Mouse (Mus musculus) liver, embryonic 14.5 days (tissue): ENCODE results near the gene Tmem108. TPM values are rescaled to one million over a fixed set of nuclear protein-coding genes. Genes with fewer than 3 reads are reported as not detected.

Experiments
- ATAC-seq: fragments of 200-750 bp; cut with Nextera tagmentation; 2 replicates; pipeline ENCODE4 v1.8.0; 2017; ENCODE audit warnings: moderate number of reproducible peaks, mild to moderate bottlenecking, moderate library complexity; ENCODE audit not compliant: insufficient read depth
- DNase-seq, 3 experiments: peaks; one replicate each; pipeline ENCODE4 v3.0.0-alpha.2; 2012 to 2013; ENCODE audit warnings: low read depth in 3 of 3, low spot score in 3 of 3
- H3K27ac ChIP-seq: fragments of 300-500 bp; sonication (generic); 2 replicates; pipeline ENCODE4 v1.5.1; 2014; ENCODE audit warnings: moderate library complexity, mild to moderate bottlenecking, control low read depth, inconsistent platforms
- H3K27me3 ChIP-seq: fragments of 300-500 bp; sonication (generic); 2 replicates; pipeline ENCODE4 v1.6.1; 2014; ENCODE audit warnings: mild to moderate bottlenecking, low read length, moderate library complexity; ENCODE audit not compliant: control insufficient read depth, insufficient read depth
- H3K36me3 ChIP-seq: fragments of 300-500 bp; sonication (generic); replicated peaks from 2 replicates; pipeline ENCODE4 v1.6.1; 2014; ENCODE audit warnings: low read depth; ENCODE audit not compliant: control insufficient read depth, insufficient read depth
- H3K4me1 ChIP-seq, 2 experiments: fragments of 200-500 bp in 1 of 2; fragments of 300-500 bp in 1 of 2; sonication (generic) in 1 of 2; replicated peaks; 2 replicates each; pipeline ENCODE4 v1.6.1; 2012 to 2014; ENCODE audit warnings: antibody characterized with exemption in 1 of 2, inconsistent platforms in 1 of 2, low read length in 1 of 2; ENCODE audit not compliant: control insufficient read depth in 2 of 2, insufficient read depth in 2 of 2
- H3K4me2 ChIP-seq: fragments of 300-500 bp; sonication (generic); 2 replicates; pipeline ENCODE4 v1.6.1; 2014; ENCODE audit warnings: low read depth, mild to moderate bottlenecking, control low read depth, moderate library complexity
- H3K4me3 ChIP-seq, 2 experiments: fragments of 200-500 bp in 1 of 2; fragments of 300-500 bp in 1 of 2; sonication (generic) in 1 of 2; 2 replicates each; pipeline ENCODE4 v1.5.1; 2012 to 2014; ENCODE audit warnings: low read depth in 2 of 2, low read length in 2 of 2, mild to moderate bottlenecking in 2 of 2, control low read depth in 1 of 2, inconsistent platforms in 1 of 2, moderate library complexity in 1 of 2; ENCODE audit not compliant: insufficient read depth in 1 of 2
- H3K9ac ChIP-seq: fragments of 300-500 bp; sonication (generic); replicated peaks from 2 replicates; pipeline ENCODE4 v1.6.1; 2014; ENCODE audit warnings: mild to moderate bottlenecking, control low read depth, moderate library complexity
- H3K9me3 ChIP-seq: fragments of 300-500 bp; sonication (generic); 2 replicates; pipeline ENCODE4 v1.6.1; 2016; ENCODE audit warnings: low read length, mixed read lengths; ENCODE audit not compliant: control insufficient read depth
- CTCF ChIP-seq: IDR thresholded peaks from 2 replicates; pipeline ENCODE4 v1.5.1; 2016; ENCODE audit warnings: antibody characterized with exemption, low read depth, control low read depth
- EP300 ChIP-seq: IDR thresholded peaks from 2 replicates; pipeline ENCODE4 v1.6.1; 2016; ENCODE audit warnings: antibody characterized with exemption, low read depth
- WGBS: fragments of 180-500 bp; shearing (Covaris S2); extraction: QIAGEN DNeasy Blood & Tissue Kit; methylation state at CpG from one replicate; pipeline ENCODE4 v1.1.7; 2014; ENCODE audit not compliant: insufficient replicate concordance; 5-methylcytosine and 5-hydroxymethylcytosine counted together
- polyA plus RNA-seq, 2 experiments: library from polyadenylated mRNA; depleted of rRNA in 1 of 2; stranded (reverse) in 1 of 2; unstranded in 1 of 2; fragments of >200 nt; fragmentation: Nextera tagmentation in 1 of 2; extraction: Ambion mirVana in 1 of 2; gene quantifications; 2 replicates each; pipeline versions ENCODE4 v1.2.1 to v1.2.3; 2012 to 2014

Gene Tmem108
- polyA plus RNA-seq, 2 experiments = 0.51 to 1.0 TPM

GRCm38 (mm10) chr9:103575901-103576300, 185.7 kb downstream of the Tmem108 start:
- no peak overlapping the region for H3K4me3 ChIP-seq
- H3K4me2 ChIP-seq = no peak overlapping the region
- no peaks in the 10 kb centered on the region for H3K36me3 ChIP-seq
- H3K4me1 ChIP-seq = no peaks in the 10 kb centered on the region
- ATAC-seq = no peak
- WGBS = 63% methylated on average over 5 of the region's 5 CpGs
- no peaks in the 10 kb centered on the region for H3K9me3 ChIP-seq
- DNase-seq = no peak
- TF ChIP-seq CTCF = no peak
- no peak for TF ChIP-seq EP300
- H3K27me3 ChIP-seq = no peaks in the 10 kb centered on the region
- no peak overlapping the region for H3K9ac ChIP-seq
- no peak overlapping the region for H3K27ac ChIP-seq

- Histone ChIP-seq H3K4me1 (no peaks in the 10 kb centered on the region), H3K27ac (no peak overlapping the region), H3K9ac (no peak overlapping the region), H3K27me3 (no peaks in the 10 kb centered on the region), H3K36me3 (no peaks in the 10 kb centered on the region), H3K4me2 (no peak overlapping the region), H3K9me3 (no peaks in the 10 kb centered on the region), H3K4me3 (no peak overlapping the region)
- ATAC-seq = no peak
- TF ChIP-seq CTCF = no peak
- no peak for TF ChIP-seq EP300
- DNase-seq = no peak
- WGBS = 18% methylated on average over 5 of the region's 5 CpGs
Measured at GRCm38 (mm10) chr9:103573994-103574750, 187.5 kb downstream of the Tmem108 start.

GRCm38 (mm10) chr9:103570158-103570741, 191.4 kb downstream of the Tmem108 start:
- Histone ChIP-seq H3K9ac (no peak overlapping the region), H3K4me1 (no peaks in the 10 kb centered on the region), H3K27ac (no peak overlapping the region), H3K36me3 (no peaks in the 10 kb centered on the region), H3K27me3 (no peaks in the 10 kb centered on the region), H3K4me3 (no peak overlapping the region), H3K4me2 (no peak overlapping the region), H3K9me3 (no peaks in the 10 kb centered on the region)
- DNase-seq (no peak), ATAC-seq (no peak)
- TF ChIP-seq EP300 (no peak), CTCF (no peak)
- WGBS = 67% methylated on average over 14 of the region's 14 CpGs

GRCm38 (mm10) chr9:103568983-103569382, 192.7 kb downstream of the Tmem108 start:
- WGBS = 72% methylated on average over 9 of the region's 9 CpGs
- Histone ChIP-seq H3K4me1 (no peaks in the 10 kb centered on the region), H3K9ac (no peak overlapping the region), H3K27me3 (no peaks in the 10 kb centered on the region), H3K4me3 (no peak overlapping the region), H3K36me3 (no peaks in the 10 kb centered on the region), H3K9me3 (no peaks in the 10 kb centered on the region), H3K4me2 (no peak overlapping the region), H3K27ac (no peak overlapping the region)
- ATAC-seq (no peak), DNase-seq (no peak)
- TF ChIP-seq CTCF (no peak), EP300 (no peak)

- Histone ChIP-seq H3K4me1 (no peaks in the 10 kb centered on the region), H3K36me3 (no peaks in the 10 kb centered on the region), H3K27me3 (no peaks in the 10 kb centered on the region), H3K9ac (no peak overlapping the region), H3K9me3 (no peaks in the 10 kb centered on the region), H3K4me3 (no peak overlapping the region), H3K27ac (no peak overlapping the region), H3K4me2 (no peak overlapping the region)
- TF ChIP-seq CTCF = no peak
- WGBS = 70% methylated on average over 9 of the region's 9 CpGs
- DNase-seq (no peak), ATAC-seq (no peak)
Measured at GRCm38 (mm10) chr9:103565186-103565585, 196.5 kb downstream of the Tmem108 start.
